Mouse (Mus musculus) layer of hippocampus, adult 2 months (tissue): ENCODE results near the gene Agpat3. TPM values are rescaled to one million over a fixed set of nuclear protein-coding genes. Genes with fewer than 3 reads are reported as not detected.

ENCODE experiments used
- DNase-seq, 2 experiments: peaks; one replicate each; pipeline ENCODE4 v3.0.0; 2022; ENCODE audit warnings: low spot score in 2 of 2
- H3K27ac ChIP-seq: fragments of 200-600 bp; 2 replicates; pipeline ENCODE4 v1.8.1; 2022
- H3K4me3 ChIP-seq: fragments of 200-600 bp; 2 replicates; pipeline ENCODE4 v1.8.1; 2022; ENCODE audit warnings: mild to moderate bottlenecking
- CTCF ChIP-seq: fragments of 200-600 bp; conservative IDR thresholded peaks from 2 replicates; pipeline ENCODE4 v1.8.1; 2022; ENCODE audit warnings: antibody characterized with exemption, mild to moderate bottlenecking, moderate library complexity
- total RNA-seq, 2 experiments: library from RNA; stranded (reverse); gene quantifications; 2 replicates each; pipeline ENCODE4 v1.2.3; 2021

Agpat3 gene
- total RNA-seq, 2 experiments from 2014 or later, result 207 to 216 TPM

- peak within 1 kb of the TSS; percentile 80 for H3K4me3 ChIP-seq
- H3K27ac ChIP-seq, result peak within 1 kb of the TSS; percentile 97
- no peak for TF ChIP-seq CTCF
- DNase-seq, result peak; percentile 83 to 86
Measured at GRCm38 (mm10) chr10:78244438-78245224, 107.7 kb downstream of the Agpat3 start, which contains the start of gene Trappc10. Gene Trappc10, minus strand, starts transcription at chr10:78244641.

GRCm38 (mm10) chr10:78244058-78244437 lies 108.2 kb downstream of the Agpat3 start:
- TF ChIP-seq CTCF, result no peak
- Histone ChIP-seq H3K27ac (peak overlapping the region; percentile 97), H3K4me3 (peak overlapping the region; percentile 80)
- no peak for DNase-seq

GRCm38 (mm10) chr10:78238926-78239325 lies 113.4 kb downstream of the Agpat3 start:
- H3K4me3 ChIP-seq, result no peak overlapping the region
- DNase-seq, result no peak
- no peak for TF ChIP-seq CTCF
- peak overlapping the region; percentile 51 for H3K27ac ChIP-seq

- Histone ChIP-seq H3K27ac (peak overlapping the region; percentile 51; the same call in 1 of the 2 replicates), H3K4me3 (no peak overlapping the region)
- DNase-seq, result no peak
- TF ChIP-seq CTCF, result no peak
Measured at GRCm38 (mm10) chr10:78238297-78238696, 114.0 kb downstream of the Agpat3 start.

- H3K4me3 ChIP-seq, result no peak overlapping the region
- peak overlapping the region; percentile 75; the same call in 1 of the 2 replicates for H3K27ac ChIP-seq
- no peak for TF ChIP-seq CTCF
- DNase-seq, result no peak
Measured at GRCm38 (mm10) chr10:78237809-78238208, 114.5 kb downstream of the Agpat3 start.

- peak in 1 of 2 experiments; percentile 32 for DNase-seq
- Histone ChIP-seq H3K27ac (peak overlapping the region; percentile 75), H3K4me3 (no peak overlapping the region)
- TF ChIP-seq CTCF, result no peak
Measured at GRCm38 (mm10) chr10:78236885-78237629, 115.2 kb downstream of the Agpat3 start.

- no peak overlapping the region for H3K4me3 ChIP-seq
- TF ChIP-seq CTCF, result no peak
Measured at GRCm38 (mm10) chr10:78233756-78234155, 118.5 kb downstream of the Agpat3 start.

GRCm38 (mm10) chr10:78233161-78233560 lies 119.1 kb downstream of the Agpat3 start:
- Histone ChIP-seq H3K4me3 (no peak overlapping the region), H3K27ac (peak overlapping the region; percentile 39; the same call in 1 of the 2 replicates)
- DNase-seq, result no peak
- no peak for TF ChIP-seq CTCF

More at GRCm38 (mm10) chr10:78233756-78234155, 118.5 kb downstream of the Agpat3 start:
- no peak for DNase-seq
- H3K27ac ChIP-seq, result no peak overlapping the region

GRCm38 (mm10) chr10:78232301-78232980 lies 119.8 kb downstream of the Agpat3 start:
- TF ChIP-seq CTCF, result no peak
- Histone ChIP-seq H3K27ac (peak overlapping the region; percentile 61; the same call in 1 of the 2 replicates), H3K4me3 (no peak overlapping the region)
- peak in 1 of 2 experiments; percentile 23 for DNase-seq

- TF ChIP-seq CTCF, result no peak
- H3K4me3 ChIP-seq, result no peak overlapping the region
- H3K27ac ChIP-seq, result peak overlapping the region; percentile 67
- no peak for DNase-seq
Measured at GRCm38 (mm10) chr10:78228560-78228928, 123.7 kb downstream of the Agpat3 start.

GRCm38 (mm10) chr10:78227875-78228559 lies 124.3 kb downstream of the Agpat3 start:
- Histone ChIP-seq H3K27ac (peak overlapping the region; percentile 67; the same call in 1 of the 2 replicates), H3K4me3 (no peak overlapping the region)
- DNase-seq, result no peak
- no peak for TF ChIP-seq CTCF

- DNase-seq, result no peak
- TF ChIP-seq CTCF, result no peak
- no peak overlapping the region for H3K4me3 ChIP-seq
- peak overlapping the region; percentile 76; the same call in 1 of the 2 replicates for H3K27ac ChIP-seq
Measured at GRCm38 (mm10) chr10:78224136-78224535, 128.2 kb downstream of the Agpat3 start.
